Mouse (Mus musculus) forebrain, embryonic 14.5 days (tissue): ENCODE results near the gene Phip. TPM values are rescaled to one million over a fixed set of nuclear protein-coding genes. Genes with fewer than 3 reads are reported as not detected.

Experiments used
- ATAC-seq: fragments of 200-750 bp; cut with Nextera tagmentation; 2 replicates; pipeline ENCODE4 v1.8.0; 2017; ENCODE audit warnings: mild to moderate bottlenecking, moderate library complexity
- DNase-seq: peaks from one replicate; pipeline ENCODE4 v3.0.0-alpha.2; 2015; ENCODE audit warnings: low spot score
- H3K27ac ChIP-seq: fragments of 300-500 bp; sonication (generic); 2 replicates; pipeline ENCODE4 v1.5.1; 2014; ENCODE audit warnings: low read depth, mild to moderate bottlenecking, control low read depth, low read length, moderate library complexity
- H3K27me3 ChIP-seq: fragments of 300-500 bp; sonication (generic); replicated peaks from 2 replicates; pipeline ENCODE4 v1.6.1; 2014; ENCODE audit warnings: low read length, control low read depth, mixed read lengths; ENCODE audit not compliant: control insufficient read depth, insufficient read depth
- H3K36me3 ChIP-seq: fragments of 300-500 bp; sonication (generic); 2 replicates; pipeline ENCODE4 v1.6.1; 2014; ENCODE audit warnings: low read length, control low read depth; ENCODE audit not compliant: control insufficient read depth, insufficient read depth
- H3K4me1 ChIP-seq: fragments of 300-500 bp; sonication (generic); 2 replicates; pipeline ENCODE4 v1.6.1; 2014; ENCODE audit warnings: antibody characterized with exemption, low read length, control low read depth; ENCODE audit not compliant: control insufficient read depth, insufficient read depth
- H3K4me2 ChIP-seq: fragments of 300-500 bp; sonication (generic); 2 replicates; pipeline ENCODE4 v1.6.1; 2014; ENCODE audit warnings: mild to moderate bottlenecking, control low read depth, low read length
- H3K4me3 ChIP-seq: fragments of 300-500 bp; sonication (generic); 2 replicates; pipeline ENCODE4 v1.5.1; 2014; ENCODE audit warnings: low read depth, low read length, control low read depth
- H3K9ac ChIP-seq: fragments of 300-500 bp; sonication (generic); 2 replicates; pipeline ENCODE4 v1.6.1; 2014; ENCODE audit warnings: mild to moderate bottlenecking, low read length, control low read depth, moderate library complexity
- H3K9me3 ChIP-seq: fragments of 300-500 bp; sonication (generic); replicated peaks from 2 replicates; pipeline ENCODE4 v1.6.1; 2016; ENCODE audit warnings: low read length, control low read depth, mixed read lengths; ENCODE audit not compliant: control insufficient read depth
- WGBS: fragments of 180-500 bp; shearing (Covaris S2); extraction: QIAGEN DNeasy Blood & Tissue Kit; methylation state at CpG from one replicate; pipeline ENCODE4 v1.1.7; 2014; 5-methylcytosine and 5-hydroxymethylcytosine counted together
- polyA plus RNA-seq: library from polyadenylated mRNA; unstranded; fragments of >200 nt; fragmentation: Nextera tagmentation; extraction: Ambion mirVana; gene quantifications from 2 replicates; pipeline ENCODE4 v1.2.1, GENCODE M21; 2014

Phip gene
- polyA plus RNA-seq, 1 experiment from 2014 or later: 81.2 TPM

DNA sequence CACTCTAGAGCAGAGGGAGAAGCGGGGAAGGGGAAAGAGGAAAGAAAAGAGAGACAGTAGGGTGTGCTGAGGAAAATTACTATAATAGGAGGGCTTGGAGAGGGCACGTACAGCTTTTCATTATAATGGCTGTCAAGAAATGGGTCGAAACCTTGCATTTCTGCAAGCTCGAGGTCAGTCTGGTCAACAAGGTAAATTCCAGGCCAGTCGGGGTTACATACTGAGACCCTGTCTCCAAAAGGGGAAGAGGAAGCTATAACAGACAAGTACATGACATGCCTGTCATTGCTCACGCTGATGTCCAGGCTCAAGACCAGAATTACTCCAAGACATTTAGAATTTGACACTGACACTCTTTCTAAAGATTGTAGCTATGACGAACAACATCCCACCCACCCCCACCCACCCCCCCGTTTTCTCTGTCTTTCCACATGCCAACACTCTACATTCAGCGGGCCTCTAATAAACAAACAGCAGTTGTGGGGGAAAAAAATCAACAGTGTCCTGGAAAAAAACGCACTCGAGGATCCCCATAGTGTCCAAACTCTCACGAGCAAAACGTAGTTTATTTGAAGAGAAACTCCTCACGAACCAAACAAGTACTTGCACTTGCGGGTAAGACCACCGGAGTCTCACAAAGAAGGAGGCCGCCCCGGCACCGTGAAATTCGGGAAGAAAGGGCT, 146.2 kb downstream of the Phip start, which contains the start of gene Irak1bp1:
TSS of gene Irak1bp1 (plus strand) at position 534 of the 683 bp plus-strand sequence.
- H3K4me1 ChIP-seq: peaks cover 16% of the 10 kb centered on the region
- DNase-seq: no peak
- ATAC-seq: peak; percentile 54
- H3K4me3 ChIP-seq: peak within 1 kb of the TSS; percentile 75
- peak within 1 kb of the TSS; percentile 91 for H3K9ac ChIP-seq
- H3K27ac ChIP-seq: peak within 1 kb of the TSS; percentile 92
- H3K36me3 ChIP-seq: no peaks in the 10 kb centered on the region
- H3K9me3 ChIP-seq: no peaks in the 10 kb centered on the region
- WGBS: 14% methylated on average over 20 of the region's 20 CpGs
- peak within 1 kb of the TSS; percentile 66 for H3K4me2 ChIP-seq
- H3K27me3 ChIP-seq: no peaks in the 10 kb centered on the region

- no peaks in the 10 kb centered on the region for H3K36me3 ChIP-seq
- H3K4me3 ChIP-seq: no peak overlapping the region
- no peaks in the 10 kb centered on the region for H3K9me3 ChIP-seq
- H3K9ac ChIP-seq: no peak overlapping the region
- H3K27me3 ChIP-seq: no peaks in the 10 kb centered on the region
- H3K27ac ChIP-seq: no peak overlapping the region
- WGBS: 92% methylated on average over 6 of the region's 6 CpGs
- ATAC-seq (no peak), DNase-seq (no peak)
- H3K4me1 ChIP-seq: peaks cover 11% of the 10 kb centered on the region
- no peak overlapping the region for H3K4me2 ChIP-seq
Observed at GRCm38 (mm10) chr9:82826426-82826825, 148.9 kb downstream of the Phip start.

Other genes starting within 250 kb of the Phip start
- 45.5 and 47.5 TPM in 2 replicates for gene Irak1bp1, start 146.0 kb downstream of the Phip start, polyA plus RNA-seq
- 188 and 194 TPM in 2 replicates for gene Hmgn3, start 171.2 kb upstream of the Phip start, polyA plus RNA-seq